Mouse (Mus musculus) forebrain, embryonic 12.5 days (tissue): ENCODE measurements around the gene Tifa. TPM values are rescaled to one million over a fixed set of nuclear protein-coding genes. Genes with fewer than 3 reads are reported as not detected.

Experiments
- ATAC-seq: fragments of 200-750 bp; cut with Nextera tagmentation; 2 replicates; pipeline ENCODE4 v1.8.0; 2017; ENCODE audit warnings: moderate TSS enrichment; ENCODE audit not compliant: low FRiP score
- H3K27ac ChIP-seq: fragments of 300-500 bp; sonication (generic); 2 replicates; pipeline ENCODE4 v1.5.1; 2016; ENCODE audit warnings: mild to moderate bottlenecking
- H3K27me3 ChIP-seq: fragments of 300-500 bp; sonication (generic); 2 replicates; pipeline ENCODE4 v1.6.1; 2016; ENCODE audit warnings: mild to moderate bottlenecking
- H3K36me3 ChIP-seq: fragments of 300-500 bp; sonication (generic); replicated peaks from 2 replicates; pipeline ENCODE4 v1.6.1; 2016; ENCODE audit warnings: mild to moderate bottlenecking
- H3K4me1 ChIP-seq: fragments of 300-500 bp; sonication (generic); 2 replicates; pipeline ENCODE4 v1.6.1; 2016
- H3K4me2 ChIP-seq: fragments of 300-500 bp; sonication (generic); 2 replicates; pipeline ENCODE4 v1.6.1; 2016; ENCODE audit warnings: mild to moderate bottlenecking, moderate library complexity
- H3K4me3 ChIP-seq: fragments of 300-500 bp; sonication (generic); replicated peaks from 2 replicates; pipeline ENCODE4 v1.5.1; 2016; ENCODE audit warnings: mild to moderate bottlenecking
- H3K9ac ChIP-seq: fragments of 300-500 bp; sonication (generic); 2 replicates; pipeline ENCODE4 v1.6.1; 2016; ENCODE audit warnings: mild to moderate bottlenecking
- H3K9me3 ChIP-seq: fragments of 300-500 bp; sonication (generic); 2 replicates; pipeline ENCODE4 v1.6.1; 2016
- WGBS: fragments of 180-500 bp; shearing (Covaris S2); methylation state at CpG from one replicate; pipeline ENCODE4 v1.1.7; 2016; 5-methylcytosine and 5-hydroxymethylcytosine counted together
- polyA plus RNA-seq: library from polyadenylated mRNA; unstranded; fragments of >200 nt; fragmentation: Nextera tagmentation; extraction: Ambion mirVana; gene quantifications from 2 replicates; pipeline ENCODE4 v1.2.1, GENCODE M21; 2016

Gene Tifa
- polyA plus RNA-seq, 1 experiment from 2014 or later: 4.2 TPM

DNA sequence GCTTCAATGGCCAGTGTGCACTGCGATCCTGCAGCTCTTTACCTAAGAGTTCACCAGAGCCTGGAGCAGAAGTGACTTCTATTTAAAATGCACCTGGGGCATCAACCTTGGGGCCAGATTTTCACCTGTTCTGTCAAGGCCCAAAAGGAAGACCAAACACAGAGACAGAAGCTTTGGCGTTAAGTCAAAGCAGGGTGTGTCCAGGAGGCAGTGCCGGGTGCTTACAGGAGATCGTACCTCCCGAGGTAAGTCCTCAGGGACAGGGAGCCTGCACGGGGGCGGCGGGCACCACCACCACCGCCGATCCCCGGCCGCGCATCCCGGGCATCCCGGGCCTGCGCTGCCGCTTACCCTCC is 47.2 kb downstream of the Tifa start:
- no peak for ATAC-seq
- Histone ChIP-seq H3K9me3 (no peaks in the 10 kb centered on the region), H3K9ac (peak overlapping the region; percentile 97), H3K4me1 (peaks cover 29% of the 10 kb centered on the region), H3K36me3 (no peaks in the 10 kb centered on the region), H3K27me3 (no peaks in the 10 kb centered on the region), H3K4me3 (peak overlapping the region; percentile 95), H3K27ac (peak overlapping the region; percentile 94), H3K4me2 (peak overlapping the region; percentile 80)
- under 1% methylated on average over 17 of the region's 17 CpGs for WGBS

DNA sequence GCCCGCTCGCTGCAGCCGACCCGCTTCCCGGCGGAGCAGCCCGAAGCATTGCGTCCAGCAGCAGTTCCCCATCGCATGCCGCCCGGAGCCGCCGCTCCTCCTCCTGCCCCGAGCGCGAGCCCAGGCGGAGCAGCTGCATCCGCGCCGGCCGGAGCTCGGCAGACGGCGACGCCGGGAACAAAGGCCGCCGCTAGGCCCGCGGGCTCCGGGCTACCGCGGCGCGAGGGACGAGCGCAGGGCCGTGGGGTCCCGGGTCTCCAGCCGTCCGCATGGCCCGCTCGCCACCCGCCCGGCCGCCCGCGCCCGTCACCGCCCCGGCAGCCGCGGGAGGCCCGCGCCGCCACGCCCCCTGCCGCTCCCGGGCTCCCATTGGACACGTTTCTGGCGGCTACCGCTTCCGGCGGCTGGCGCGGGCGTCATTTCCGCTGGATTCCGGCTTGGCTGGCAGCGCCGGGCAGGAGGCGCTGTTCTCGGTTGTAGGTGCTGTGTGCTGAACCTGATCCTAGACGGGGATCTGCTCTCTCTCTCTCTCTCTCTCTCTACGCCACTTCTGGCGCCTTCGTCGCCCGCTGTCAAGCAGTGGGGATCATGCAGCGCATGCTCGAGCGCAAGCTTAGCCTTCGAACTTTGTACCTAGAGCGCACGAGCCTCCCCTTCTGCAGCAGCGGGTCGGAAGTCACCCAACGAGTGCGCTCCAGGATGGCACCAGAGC is 47.7 kb downstream of the Tifa start, which contains the start of gene Ap1ar:
Gene Ap1ar, minus strand, starts transcription at position 370 of the 712 bp plus-strand sequence.
- H3K4me1 ChIP-seq: peaks cover 29% of the 10 kb centered on the region
- H3K27me3 ChIP-seq: no peaks in the 10 kb centered on the region
- peak within 1 kb of the TSS; percentile 94 for H3K27ac ChIP-seq
- peak within 1 kb of the TSS; percentile 97 for H3K9ac ChIP-seq
- H3K9me3 ChIP-seq: no peaks in the 10 kb centered on the region
- ATAC-seq: peak; percentile 97
- H3K4me3 ChIP-seq: peak within 1 kb of the TSS; percentile 95
- WGBS: under 1% methylated on average over 79 of the region's 89 CpGs
- no peaks in the 10 kb centered on the region for H3K36me3 ChIP-seq
- peak within 1 kb of the TSS; percentile 80 for H3K4me2 ChIP-seq

DNA sequence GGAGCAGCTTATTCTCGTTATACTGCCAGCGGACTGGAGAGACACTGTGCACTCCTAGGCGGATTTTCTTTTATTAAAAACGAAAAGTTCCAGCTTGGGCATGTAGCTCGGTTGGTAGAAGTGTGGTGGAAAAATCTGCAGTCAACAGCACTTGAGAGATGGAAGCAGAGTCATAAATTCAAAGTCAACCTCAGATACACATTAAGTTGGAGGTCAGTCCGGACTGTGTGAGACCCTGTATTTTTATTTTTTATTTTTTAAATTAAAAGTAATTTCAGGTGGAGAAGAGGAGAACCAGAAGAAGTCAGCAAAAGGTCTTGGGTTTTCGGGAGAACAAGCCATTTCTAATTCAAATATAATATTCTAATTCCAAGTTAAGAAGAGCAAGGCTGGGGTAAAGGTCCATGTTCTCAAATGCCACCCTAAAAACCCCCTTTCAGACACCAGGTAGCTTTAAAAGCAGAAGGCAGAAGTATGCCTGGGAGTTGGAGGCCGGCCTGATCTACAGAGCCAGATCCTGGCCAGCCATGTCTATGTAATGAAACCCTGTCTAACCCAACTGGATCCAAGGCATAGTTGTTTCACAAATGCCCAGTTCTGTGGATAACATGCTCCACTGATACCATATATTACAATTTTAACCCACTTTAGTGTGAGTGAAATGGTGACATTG is 48.5 kb downstream of the Tifa start:
- peak overlapping the region; percentile 95 for H3K4me3 ChIP-seq
- WGBS: 32% methylated on average over 8 of the region's 8 CpGs
- H3K9ac ChIP-seq: peak overlapping the region; percentile 97
- no peaks in the 10 kb centered on the region for H3K9me3 ChIP-seq
- H3K27ac ChIP-seq: peak overlapping the region; percentile 94
- H3K36me3 ChIP-seq: no peaks in the 10 kb centered on the region
- no peaks in the 10 kb centered on the region for H3K27me3 ChIP-seq
- peak; percentile 21; the same call in 1 of the 2 replicates for ATAC-seq
- H3K4me1 ChIP-seq: peaks cover 29% of the 10 kb centered on the region
- peak overlapping the region; percentile 80 for H3K4me2 ChIP-seq

- peaks cover 4% of the 10 kb centered on the region; the same call in 1 of the 2 replicates for H3K27me3 ChIP-seq
- H3K4me1 ChIP-seq: peaks cover 7% of the 10 kb centered on the region
- ATAC-seq: no peak
- H3K9me3 ChIP-seq: no peaks in the 10 kb centered on the region
- 59% methylated on average over 8 of the region's 8 CpGs for WGBS
- no peak overlapping the region for H3K27ac ChIP-seq
- H3K9ac ChIP-seq: no peak overlapping the region
- no peak overlapping the region for H3K4me3 ChIP-seq
- no peaks in the 10 kb centered on the region for H3K36me3 ChIP-seq
- no peak overlapping the region for H3K4me2 ChIP-seq
Observed at GRCm38 (mm10) chr3:127841926-127842325, 52.3 kb downstream of the Tifa start.

DNA sequence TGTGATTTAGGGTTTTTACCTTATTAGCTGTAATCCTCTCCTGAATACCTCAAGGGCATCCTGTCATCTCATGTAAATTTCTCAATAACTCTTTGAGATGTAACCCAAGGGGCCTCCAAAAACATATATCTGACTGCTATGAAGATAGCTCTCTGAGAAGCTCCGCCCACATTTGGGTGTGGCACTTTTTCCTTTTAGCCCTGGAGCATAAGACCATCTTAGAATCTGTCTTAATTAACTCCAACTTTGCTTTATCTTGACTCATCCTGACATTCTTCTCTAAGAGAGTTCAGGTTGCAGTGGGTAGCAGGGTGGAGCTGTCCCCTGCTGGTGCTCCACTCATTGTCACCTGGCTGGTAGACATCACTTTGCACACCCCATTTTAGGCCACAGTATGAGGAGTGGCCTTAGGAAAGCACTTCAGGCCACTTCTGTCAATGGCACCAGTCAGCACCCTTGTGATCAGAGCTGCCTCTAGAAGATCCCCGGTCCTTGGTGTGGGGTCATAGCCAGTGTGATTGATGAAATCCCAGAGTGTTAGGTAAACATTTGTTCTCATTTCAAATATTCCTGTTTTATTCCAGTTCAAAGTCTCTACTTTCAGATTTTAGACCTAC is 53.8 kb downstream of the Tifa start:
- Histone ChIP-seq H3K4me2 (no peak overlapping the region), H3K27me3 (peaks cover 4% of the 10 kb centered on the region; the same call in 1 of the 2 replicates), H3K4me3 (no peak overlapping the region), H3K9ac (no peak overlapping the region), H3K36me3 (no peaks in the 10 kb centered on the region), H3K4me1 (no peaks in the 10 kb centered on the region), H3K9me3 (no peaks in the 10 kb centered on the region), H3K27ac (no peak overlapping the region)
- 93% methylated on average over 2 of the region's 2 CpGs for WGBS
- no peak for ATAC-seq

GRCm38 (mm10) chr3:127843941-127844327 is 54.3 kb downstream of the Tifa start:
- Histone ChIP-seq H3K9ac (no peak overlapping the region), H3K27ac (no peak overlapping the region), H3K4me3 (no peak overlapping the region), H3K9me3 (no peaks in the 10 kb centered on the region), H3K27me3 (peaks cover 4% of the 10 kb centered on the region; the same call in 1 of the 2 replicates), H3K4me2 (no peak overlapping the region), H3K4me1 (no peaks in the 10 kb centered on the region), H3K36me3 (no peaks in the 10 kb centered on the region)
- ATAC-seq: no peak
- WGBS: 85% methylated on average over 5 of the region's 5 CpGs

DNA sequence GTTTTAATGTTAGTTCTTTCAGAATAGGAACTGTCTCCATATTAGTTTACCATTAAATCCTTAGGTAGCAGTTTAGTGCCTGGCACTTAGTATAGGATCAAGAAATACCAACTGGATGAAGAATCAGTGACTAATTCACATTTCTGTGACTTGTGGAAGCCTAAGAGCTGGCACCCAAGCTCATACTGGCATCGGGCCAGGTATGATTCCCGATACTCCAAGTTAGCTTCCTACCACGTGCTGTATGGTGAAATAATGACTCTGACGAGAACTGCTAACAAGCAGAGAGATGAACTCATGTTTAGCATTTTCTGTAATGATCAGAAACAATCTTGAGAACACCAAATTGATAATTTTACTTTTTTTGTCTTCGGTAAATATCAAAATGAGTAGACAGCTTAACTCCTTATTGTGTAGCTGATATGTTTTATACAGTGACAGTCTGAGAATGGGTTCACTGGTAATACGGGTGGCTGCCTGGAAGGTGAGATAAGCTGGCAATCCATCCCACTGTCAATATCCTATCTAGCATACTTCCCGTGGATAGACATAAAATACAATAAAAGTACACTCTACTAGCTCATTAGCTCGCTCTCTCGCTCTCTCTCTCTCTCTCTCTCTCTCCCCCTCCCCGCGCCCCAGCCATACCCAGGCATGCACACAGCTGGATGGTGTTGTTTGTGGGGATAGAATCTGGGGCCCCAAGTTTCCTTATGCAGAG is 58.6 kb downstream of the Tifa start:
- H3K36me3 ChIP-seq: no peaks in the 10 kb centered on the region
- H3K4me3 ChIP-seq: no peak overlapping the region
- H3K4me1 ChIP-seq: no peaks in the 10 kb centered on the region
- WGBS: 85% methylated on average over 11 of the region's 11 CpGs
- H3K27me3 ChIP-seq: peaks cover 3% of the 10 kb centered on the region; the same call in 1 of the 2 replicates
- no peaks in the 10 kb centered on the region for H3K9me3 ChIP-seq
- ATAC-seq: no peak
- H3K9ac ChIP-seq: no peak overlapping the region
- H3K27ac ChIP-seq: no peak overlapping the region
- H3K4me2 ChIP-seq: no peak overlapping the region

DNA sequence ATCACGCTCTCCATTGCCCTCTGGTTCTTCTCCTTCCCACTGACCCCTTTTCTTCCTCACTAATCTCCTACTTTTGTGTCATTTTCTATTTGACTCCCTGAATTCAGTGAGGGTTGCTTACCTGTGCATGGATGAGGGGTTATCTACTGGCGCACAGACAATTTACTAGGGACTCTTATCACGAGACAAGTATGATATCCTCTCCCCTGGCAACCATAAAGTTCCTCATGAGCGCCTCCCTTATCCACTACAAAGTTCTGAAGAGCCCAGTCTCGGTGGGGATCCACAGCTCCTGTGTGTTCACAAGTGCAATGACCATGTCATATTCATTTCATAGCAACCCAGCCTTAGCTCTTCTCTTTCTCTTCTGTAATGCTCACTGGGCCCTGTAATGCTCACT is 60.3 kb downstream of the Tifa start:
- no peaks in the 10 kb centered on the region for H3K36me3 ChIP-seq
- no peak overlapping the region for H3K4me2 ChIP-seq
- no peaks in the 10 kb centered on the region for H3K9me3 ChIP-seq
- no peak overlapping the region for H3K27ac ChIP-seq
- WGBS: 82% methylated on average over 5 of the region's 5 CpGs
- H3K9ac ChIP-seq: no peak overlapping the region
- no peak for ATAC-seq
- H3K4me3 ChIP-seq: no peak overlapping the region
- peaks cover 7% of the 10 kb centered on the region; the same call in 1 of the 2 replicates for H3K4me1 ChIP-seq
- H3K27me3 ChIP-seq: no peaks in the 10 kb centered on the region; the same call in 1 of the 2 replicates

- H3K4me3 ChIP-seq: no peak overlapping the region
- no peaks in the 10 kb centered on the region for H3K36me3 ChIP-seq
- H3K27ac ChIP-seq: no peak overlapping the region
- no peak for ATAC-seq
- no peaks in the 10 kb centered on the region for H3K9me3 ChIP-seq
- no peaks in the 10 kb centered on the region; the same call in 1 of the 2 replicates for H3K27me3 ChIP-seq
- WGBS: 51% methylated on average over 9 of the region's 9 CpGs
- no peak overlapping the region for H3K9ac ChIP-seq
- H3K4me1 ChIP-seq: peaks cover 7% of the 10 kb centered on the region; the same call in 1 of the 2 replicates
- no peak overlapping the region for H3K4me2 ChIP-seq
Observed at GRCm38 (mm10) chr3:127850776-127851646, 61.4 kb downstream of the Tifa start.

- Histone ChIP-seq H3K4me2 (no peak overlapping the region), H3K4me3 (no peak overlapping the region), H3K4me1 (peaks cover 7% of the 10 kb centered on the region; the same call in 1 of the 2 replicates), H3K27ac (no peak overlapping the region), H3K9me3 (no peaks in the 10 kb centered on the region), H3K36me3 (no peaks in the 10 kb centered on the region), H3K9ac (no peak overlapping the region), H3K27me3 (no peaks in the 10 kb centered on the region; the same call in 1 of the 2 replicates)
- ATAC-seq: no peak
- 81% methylated on average over 9 of the region's 9 CpGs for WGBS
Observed at GRCm38 (mm10) chr3:127852722-127853121, 63.1 kb downstream of the Tifa start.
